Mouse (Mus musculus) CH12.LX (cell line): ENCODE measurements around the gene Hamp2. TPM values are rescaled to one million over a fixed set of nuclear protein-coding genes. Genes with fewer than 3 reads are reported as not detected.
A peak's percentile ranks its signal among the peaks of the same experiment; 100 is the strongest.
"Not testable (repeated sequence)": the region's sequence is repeated elsewhere in the genome, so short reads cannot be mapped to it uniquely, and the experiment has no call there.

Experiments used
- DNase-seq: peaks from one replicate; pipeline ENCODE4 v3.0.0-alpha.2; 2013; ENCODE audit errors: extremely low read depth
- H3K27ac ChIP-seq: 2 replicates; pipeline ENCODE4 v1.5.1; 2012; ENCODE audit warnings: low read depth, mild to moderate bottlenecking, control low read depth, moderate library complexity; ENCODE audit not compliant: insufficient read depth
- H3K27me3 ChIP-seq: replicated peaks from 2 replicates; pipeline ENCODE3; 2012; ENCODE audit warnings: inconsistent platforms
- H3K36me3 ChIP-seq, 2 experiments: replicated peaks in 1 of 2; 2 replicates each; pipeline versions ENCODE3 to v1.6.1; 2012; ENCODE audit warnings: inconsistent platforms in 1 of 2, low read length in 1 of 2, mild to moderate bottlenecking in 1 of 2, mixed read lengths in 1 of 2, moderate library complexity in 1 of 2; ENCODE audit not compliant: control insufficient read depth in 1 of 2, insufficient read depth in 1 of 2
- H3K4me1 ChIP-seq, 2 experiments: 2 replicates each; pipeline ENCODE4 v1.6.1; 2012; ENCODE audit warnings: inconsistent platforms in 1 of 2, moderate library complexity in 1 of 2; ENCODE audit not compliant: insufficient read depth in 2 of 2, control insufficient read depth in 1 of 2
- H3K4me2 ChIP-seq: 2 replicates; pipeline ENCODE4 v1.6.1; 2012; ENCODE audit warnings: low read depth, mild to moderate bottlenecking, control low read depth; ENCODE audit not compliant: poor library complexity, insufficient read depth, severe bottlenecking
- H3K4me3 ChIP-seq, 3 experiments: fragments of 150-350 bp in 1 of 3; sonication (generic) in 1 of 3; replicated peaks in 1 of 3; 2 replicates each; pipeline versions ENCODE3 to v1.5.1; 2011 to 2012; ENCODE audit warnings: low read depth in 2 of 3, low read length in 2 of 3, mild to moderate bottlenecking in 2 of 3, moderate library complexity in 2 of 3, control low read depth in 1 of 3, improper control_type of control experiment in 1 of 3, inconsistent platforms in 1 of 3, mixed read lengths in 1 of 3; ENCODE audit not compliant: poor library complexity in 1 of 3
- H3K79me2 ChIP-seq: replicated peaks from 2 replicates; pipeline ENCODE4 v1.6.1; 2012; ENCODE audit warnings: mild to moderate bottlenecking, moderate library complexity; ENCODE audit not compliant: control insufficient read depth, poor library complexity, insufficient read depth, severe bottlenecking; ENCODE audit errors: extremely low read depth
- H3K9ac ChIP-seq: 2 replicates; pipeline ENCODE4 v1.6.1; 2012; ENCODE audit warnings: low read depth, mild to moderate bottlenecking, control low read depth, moderate library complexity; ENCODE audit not compliant: insufficient read depth
- H3K9me3 ChIP-seq: replicated peaks from 2 replicates; pipeline ENCODE3; 2012; ENCODE audit warnings: low read length, inconsistent platforms, mixed read lengths
- E2F4 ChIP-seq: IDR thresholded peaks from 2 replicates; pipeline ENCODE4 v1.6.1; 2011; ENCODE audit warnings: low read depth, low read length, improper control_type of control experiment; ENCODE audit not compliant: insufficient replicate concordance
- ELF1 ChIP-seq: IDR thresholded peaks from 2 replicates; pipeline ENCODE4 v1.6.1; 2014; ENCODE audit warnings: low read depth, mild to moderate bottlenecking, inconsistent platforms, low read length, improper control_type of control experiment
- EP300 ChIP-seq: IDR thresholded peaks from 2 replicates; pipeline ENCODE4 v1.6.1; 2011; ENCODE audit warnings: low read length, improper control_type of control experiment
- ETS1 ChIP-seq: conservative IDR thresholded peaks from 2 replicates; pipeline ENCODE4 v1.6.1; 2012; ENCODE audit warnings: low read depth, mild to moderate bottlenecking, inconsistent platforms, low read length, improper control_type of control experiment, moderate library complexity
- GABPA ChIP-seq: IDR thresholded peaks from 2 replicates; pipeline ENCODE4 v1.6.1; 2012; ENCODE audit warnings: low read depth, low read length, improper control_type of control experiment, inconsistent platforms; ENCODE audit not compliant: insufficient replicate concordance
- HCFC1 ChIP-seq: IDR thresholded peaks from 2 replicates; pipeline ENCODE4 v1.6.1; 2012; ENCODE audit warnings: low read depth, mild to moderate bottlenecking, inconsistent platforms, low read length, improper control_type of control experiment
- IRF4 ChIP-seq: IDR thresholded peaks from 2 replicates; pipeline ENCODE4 v1.6.1; 2014; ENCODE audit warnings: low read depth, mild to moderate bottlenecking, inconsistent platforms, low read length, improper control_type of control experiment
- MAFK ChIP-seq: IDR thresholded peaks from 2 replicates; pipeline ENCODE4 v1.6.1; 2011; ENCODE audit warnings: low read length, improper control_type of control experiment; ENCODE audit not compliant: insufficient replicate concordance
- MXI1 ChIP-seq: IDR thresholded peaks from 2 replicates; pipeline ENCODE4 v1.6.1; 2011; ENCODE audit warnings: mild to moderate bottlenecking, low read depth, low read length, improper control_type of control experiment
- MYC ChIP-seq: IDR thresholded peaks from 2 replicates; pipeline ENCODE4 v1.6.1; 2011; ENCODE audit warnings: low read depth, mild to moderate bottlenecking, improper control_type of control experiment, low read length
- NELFE ChIP-seq: IDR thresholded peaks from 2 replicates; pipeline ENCODE4 v1.6.1; 2011; ENCODE audit warnings: low read depth, low read length, improper control_type of control experiment
- POLR2AphosphoS2 ChIP-seq: IDR thresholded peaks from 2 replicates; pipeline ENCODE4 v1.6.1; 2011; ENCODE audit warnings: low read depth, low read length, improper control_type of control experiment
- TBP ChIP-seq: conservative IDR thresholded peaks from 2 replicates; pipeline ENCODE4 v1.6.1; 2011; ENCODE audit warnings: low read depth, low read length, improper control_type of control experiment
- TCF12 ChIP-seq: IDR thresholded peaks from 2 replicates; pipeline ENCODE4 v1.6.1; 2014; ENCODE audit warnings: low read depth, mild to moderate bottlenecking, inconsistent platforms, low read length, improper control_type of control experiment
- UBTF ChIP-seq: IDR thresholded peaks from 2 replicates; pipeline ENCODE4 v1.6.1; 2012; ENCODE audit warnings: low read depth, mild to moderate bottlenecking, inconsistent platforms, low read length, improper control_type of control experiment, moderate library complexity
- USF1 ChIP-seq: IDR thresholded peaks from 2 replicates; pipeline ENCODE4 v1.6.1; 2014; ENCODE audit warnings: low read depth, mild to moderate bottlenecking, inconsistent platforms, low read length, improper control_type of control experiment
- ZKSCAN1 ChIP-seq: IDR thresholded peaks from 2 replicates; pipeline ENCODE4 v1.6.1; 2012; ENCODE audit warnings: low read depth, inconsistent platforms, low read length, improper control_type of control experiment, borderline replicate concordance
- ZMIZ1 ChIP-seq: IDR thresholded peaks from 2 replicates; pipeline ENCODE4 v1.6.1; 2012; ENCODE audit warnings: low read depth, mild to moderate bottlenecking, inconsistent platforms, low read length, improper control_type of control experiment
- ZNF384 ChIP-seq: IDR thresholded peaks from 2 replicates; pipeline ENCODE4 v1.6.1; 2012; ENCODE audit warnings: low read depth, low read length, improper control_type of control experiment, inconsistent platforms
- dilution Hi-C: fragments of 300-500 bp; cut with MboI; formaldehyde crosslinking; loops from 2 replicates; pipeline ENCODE4 v1.14.3; 2020; ENCODE audit warnings: low sequenced_read_pairs; ENCODE audit not compliant: extremely low pct_unique_long_range_greater_than_20kb, extremely low pct_ligation_motif_present
- in situ Hi-C: fragments of 300-500 bp; cut with MboI; formaldehyde crosslinking; loops from 3 replicates; pipeline ENCODE4 v1.14.3; 2019; ENCODE audit warnings: low sequenced_read_pairs, low pct_ligation_motif_present, low pct_unique_long_range_greater_than_20kb, mixed read lengths
- polyA plus RNA-seq: library from polyadenylated mRNA; unstranded; fragments of >175 nt; gene quantifications from 2 replicates; pipeline ENCODE4 v1.2.1, GENCODE M21; 2012; ENCODE audit warnings: low read depth; ENCODE audit not compliant: insufficient read length
- total RNA-seq, 2 experiments: library from RNA; depleted of rRNA; stranded (reverse); fragments of 300-350 nt in 1 of 2; fragments of >200 nt in 1 of 2; gene quantifications; 2 replicates each; pipeline ENCODE4 v1.2.3; 2012 to 2014

Gene Hamp2
- total and polyA plus RNA-seq, 3 experiments, result not detected

- dilution Hi-C loops, in situ Hi-C loops, H3K79me2 ChIP-seq, H3K27ac ChIP-seq, H3K9me3 ChIP-seq, H3K36me3 ChIP-seq, H3K27me3 ChIP-seq: not testable (repeated sequence)
- peak overlapping the region; percentile 26 to 46 (median 41) for H3K4me3 ChIP-seq
- H3K4me1 ChIP-seq, result peaks cover 11 to 17% of the 10 kb centered on the region in 2 experiments
- peak overlapping the region; percentile 42; the same call in 1 of the 2 replicates for H3K9ac ChIP-seq
- peak; percentile 77 for DNase-seq
- H3K4me2 ChIP-seq, result peak overlapping the region; percentile 88
- peak; percentile 61 for TF ChIP-seq ETS1
- peak; percentile 57; the same call in 1 of the 2 replicates for TF ChIP-seq TCF12
- 0 out of 2 replicates have a peak, but pooled peaks have one; percentile 39 for TF ChIP-seq TBP
- TF ChIP-seq EP300, result peak; percentile 52; the same call in 1 of the 2 replicates
Observed at GRCm38 (mm10) chr7:30935422-30936099, 11.1 kb upstream of the Hamp2 start.

- no peaks in the 10 kb centered on the region for H3K9me3 ChIP-seq
- H3K9ac ChIP-seq, result no peak overlapping the region
- in situ Hi-C loops, result no loop called here
- H3K4me2 ChIP-seq, result no peak overlapping the region
- no peak overlapping the region for H3K27ac ChIP-seq
- H3K4me3 ChIP-seq, result no peak overlapping the region
- TF ChIP-seq GABPA (no peak), POLR2AphosphoS2 (no peak), ELF1 (no peak), UBTF (no peak), ETS1 (no peak), MAFK (no peak), E2F4 (no peak), NELFE (no peak), IRF4 (no peak), HCFC1 (no peak), ZMIZ1 (no peak), MXI1 (no peak), MYC (no peak), ZKSCAN1 (no peak), USF1 (no peak), ZNF384 (no peak)
- peaks cover 0 to 10% of the 10 kb centered on the region in 2 experiments; a peak in 2 of 4 replicates for H3K4me1 ChIP-seq
- DNase-seq, result no peak
- dilution Hi-C loops, result no loop called here
- no peaks in the 10 kb centered on the region for H3K36me3 ChIP-seq
- no peaks in the 10 kb centered on the region for H3K27me3 ChIP-seq
- H3K79me2 ChIP-seq, result no peaks in the 10 kb centered on the region
Observed at GRCm38 (mm10) chr7:30924071-30924470, 410 bp downstream of the Hamp2 start.

- in situ Hi-C loops, H3K4me3 ChIP-seq, H3K9ac ChIP-seq, H3K27ac ChIP-seq, H3K36me3 ChIP-seq, dilution Hi-C loops, H3K4me2 ChIP-seq, DNase-seq, H3K9me3 ChIP-seq, H3K27me3 ChIP-seq, H3K79me2 ChIP-seq: not testable (repeated sequence)
- peaks cover 0 to 12% of the 10 kb centered on the region in 2 experiments; a peak in 2 of 4 replicates for H3K4me1 ChIP-seq
Observed at GRCm38 (mm10) chr7:30922490-30922889, 2.0 kb downstream of the Hamp2 start.
